Mouse (Mus musculus): Measurements from ENCODE around the gene Fermt1. TPM values are rescaled to one million over a fixed set of nuclear protein-coding genes. Genes with fewer than 3 reads are reported as not detected.

Fermt1 gene
- total RNA-seq (2021) (not detected), polyA plus RNA-seq (2012; rRNA removed) (0.02 TPM in 1 of 2 replicates, not detected in the other)
- long read RNA-seq, result 0 reads

GRCm38 (mm10) chr2:132945326-132946207, at the start of gene Fermt1:
Fermt1 (minus strand) TSS chr2:132945906.
- Histone ChIP-seq H3K27me3 (ENCODE audit: control insufficient read depth, insufficient read depth, low read length) (peaks cover 13% of the 10 kb centered on the region), H3K79me2 (replicated peaks; ENCODE audit: control insufficient read depth, insufficient read depth, low read length) (no peaks in the 10 kb centered on the region), H3K27ac (no peak within 1 kb of the TSS), H3K9ac (ENCODE audit: low read depth, low read length) (no peak within 1 kb of the TSS), H3K36me3 (ENCODE audit: control insufficient read depth, insufficient read depth, low read length) (no peaks in the 10 kb centered on the region), H3K4me3 (no peak within 1 kb of the TSS; the same call in 1 of the 2 replicates), H3K4me1 (ENCODE audit: control insufficient read depth, insufficient read depth, low read length) (no peaks in the 10 kb centered on the region)
- intact Hi-C loops (cut with DNase I), result no loop called here
- 4% methylated on average over 37 of the region's 37 CpGs for WGBS
- peak in 1 of 2 experiments; percentile 18 for DNase-seq
- no peak for TF ChIP-seq CTCF (IDR thresholded peaks at IDR 0.05)
- TF ChIP-seq EP300 (IDR thresholded peaks at IDR 0.05; ENCODE audit: insufficient read depth, low read depth, low read length), result no peak
- no peak for TF ChIP-seq POLR2A (IDR thresholded peaks at IDR 0.05; ENCODE audit: insufficient read depth, low read depth, low read length)

- TF ChIP-seq CTCF (IDR thresholded peaks at IDR 0.05), result no peak
- TF ChIP-seq POLR2A (IDR thresholded peaks at IDR 0.05; ENCODE audit: insufficient read depth, low read depth, low read length), result no peak
- no peak for TF ChIP-seq EP300 (IDR thresholded peaks at IDR 0.05; ENCODE audit: insufficient read depth, low read depth, low read length)
Observed at GRCm38 (mm10) chr2:132992659-132993531, 47.2 kb upstream of the Fermt1 start.

GRCm38 (mm10) chr2:132989778-132990564, 44.3 kb upstream of the Fermt1 start:
- TF ChIP-seq POLR2A (IDR thresholded peaks at IDR 0.05; ENCODE audit: insufficient read depth, low read depth, low read length) (no peak), EP300 (IDR thresholded peaks at IDR 0.05; ENCODE audit: insufficient read depth, low read depth, low read length) (no peak), CTCF (IDR thresholded peaks at IDR 0.05) (no peak)

More at GRCm38 (mm10) chr2:132992659-132993531, 47.2 kb upstream of the Fermt1 start:
- Histone ChIP-seq H3K79me2 (replicated peaks; ENCODE audit: control insufficient read depth, insufficient read depth, low read length) (no peaks in the 10 kb centered on the region), H3K9ac (ENCODE audit: low read depth, low read length) (no peak overlapping the region), H3K4me1 (ENCODE audit: control insufficient read depth, insufficient read depth, low read length) (peaks cover 3% of the 10 kb centered on the region; the same call in 1 of the 2 replicates), H3K4me3 (no peak overlapping the region), H3K27ac (no peak overlapping the region), H3K36me3 (ENCODE audit: control insufficient read depth, insufficient read depth, low read length) (no peaks in the 10 kb centered on the region), H3K27me3 (ENCODE audit: control insufficient read depth, insufficient read depth, low read length) (no peaks in the 10 kb centered on the region)
- 46% methylated on average over 9 of the region's 9 CpGs for WGBS
- intact Hi-C loops (cut with DNase I), result no loop called here
- DNase-seq, result peak; percentile 39 to 43

GRCm38 (mm10) chr2:132973346-132973745, 27.6 kb upstream of the Fermt1 start:
- Histone ChIP-seq H3K4me3 (no peak overlapping the region), H3K9ac (ENCODE audit: low read depth, low read length) (no peak overlapping the region), H3K27ac (no peak overlapping the region), H3K79me2 (replicated peaks; ENCODE audit: control insufficient read depth, insufficient read depth, low read length) (no peaks in the 10 kb centered on the region), H3K36me3 (ENCODE audit: control insufficient read depth, insufficient read depth, low read length) (no peaks in the 10 kb centered on the region), H3K27me3 (ENCODE audit: control insufficient read depth, insufficient read depth, low read length) (no peaks in the 10 kb centered on the region), H3K4me1 (ENCODE audit: control insufficient read depth, insufficient read depth, low read length) (no peaks in the 10 kb centered on the region)
- intact Hi-C loops (cut with DNase I), result loop anchor here (5.0 kb wide), 1 partner anchor 1509 kb away; no protein-coding TSS in a partner anchor
- 82% methylated on average over 2 of the region's 2 CpGs for WGBS
- DNase-seq, result no peak
- TF ChIP-seq POLR2A (IDR thresholded peaks at IDR 0.05; ENCODE audit: insufficient read depth, low read depth, low read length) (no peak), EP300 (IDR thresholded peaks at IDR 0.05; ENCODE audit: insufficient read depth, low read depth, low read length) (no peak), CTCF (IDR thresholded peaks at IDR 0.05) (no peak)

More at GRCm38 (mm10) chr2:132989778-132990564, 44.3 kb upstream of the Fermt1 start:
- peak; percentile 39 to 46 for DNase-seq
- WGBS, result 30% methylated on average over 11 of the region's 11 CpGs
- no peaks in the 10 kb centered on the region for H3K27me3 ChIP-seq (ENCODE audit: control insufficient read depth, insufficient read depth, low read length)
- H3K27ac ChIP-seq, result no peak overlapping the region
- no peaks in the 10 kb centered on the region for H3K36me3 ChIP-seq (ENCODE audit: control insufficient read depth, insufficient read depth, low read length)
- peaks cover 3% of the 10 kb centered on the region; the same call in 1 of the 2 replicates for H3K4me1 ChIP-seq (ENCODE audit: control insufficient read depth, insufficient read depth, low read length)
- no peak overlapping the region for H3K9ac ChIP-seq (ENCODE audit: low read depth, low read length)
- no peaks in the 10 kb centered on the region for H3K79me2 ChIP-seq (replicated peaks; ENCODE audit: control insufficient read depth, insufficient read depth, low read length)
- H3K4me3 ChIP-seq, result no peak overlapping the region
- intact Hi-C loops (cut with DNase I), result no loop called here

- Histone ChIP-seq H3K4me1 (ENCODE audit: control insufficient read depth, insufficient read depth, low read length) (no peaks in the 10 kb centered on the region), H3K27ac (no peak overlapping the region), H3K27me3 (ENCODE audit: control insufficient read depth, insufficient read depth, low read length) (no peaks in the 10 kb centered on the region), H3K36me3 (ENCODE audit: control insufficient read depth, insufficient read depth, low read length) (no peaks in the 10 kb centered on the region), H3K79me2 (replicated peaks; ENCODE audit: control insufficient read depth, insufficient read depth, low read length) (no peaks in the 10 kb centered on the region), H3K9ac (ENCODE audit: low read depth, low read length) (no peak overlapping the region), H3K4me3 (no peak overlapping the region)
- DNase-seq, result no peak
- intact Hi-C loops (cut with DNase I), result loop anchor here (5.0 kb wide), 1 partner anchor 1512 kb away; no protein-coding TSS in a partner anchor
- WGBS, result 20% methylated on average over 4 of the region's 4 CpGs
- TF ChIP-seq CTCF (IDR thresholded peaks at IDR 0.05) (peak; percentile 70), POLR2A (IDR thresholded peaks at IDR 0.05; ENCODE audit: insufficient read depth, low read depth, low read length) (no peak), EP300 (IDR thresholded peaks at IDR 0.05; ENCODE audit: insufficient read depth, low read depth, low read length) (no peak)
Observed at GRCm38 (mm10) chr2:132970772-132971173, 25.1 kb upstream of the Fermt1 start.

All from heart, adult 2 months (tissue).